Mouse (Mus musculus) right cerebral cortex, adult 2 months (tissue): ENCODE measurements around the gene Tyw3.
A peak's percentile ranks its signal among the peaks of the same experiment; 100 is the strongest.
"Not testable (repeated sequence)": the region's sequence is repeated elsewhere in the genome, so short reads cannot be mapped to it uniquely, and the experiment has no call there.

Experiments used
- DNase-seq, 2 experiments: peaks; one replicate each; pipeline ENCODE4 v3.0.0; 2021 to 2022; ENCODE audit warnings: low spot score in 2 of 2

Gene Tyw3

GRCm38 (mm10) chr3:154596934-154597554 is at the start of gene Tyw3:
TSS of gene Tyw3 (minus strand) at chr3:154597104.
- peak; percentile 98 to 100 for DNase-seq

- no peak for DNase-seq
Measured at GRCm38 (mm10) chr3:154633091-154633490, 36.2 kb upstream of the Tyw3 start.

- DNase-seq = not testable (repeated sequence)
Measured at GRCm38 (mm10) chr3:154631281-154631680, 34.4 kb upstream of the Tyw3 start.

- no peak for DNase-seq
Measured at GRCm38 (mm10) chr3:154628284-154628683, 31.4 kb upstream of the Tyw3 start.

GRCm38 (mm10) chr3:154616106-154616505 is 19.2 kb upstream of the Tyw3 start:
- no peak for DNase-seq

GRCm38 (mm10) chr3:154615304-154615703 is 18.4 kb upstream of the Tyw3 start:
- DNase-seq = no peak

- DNase-seq = no peak
Measured at GRCm38 (mm10) chr3:154614771-154615170, 17.9 kb upstream of the Tyw3 start.

GRCm38 (mm10) chr3:154611888-154612287 is 15.0 kb upstream of the Tyw3 start:
- DNase-seq = no peak

- no peak for DNase-seq
Measured at GRCm38 (mm10) chr3:154607896-154608295, 11.0 kb upstream of the Tyw3 start.

- no peak for DNase-seq
Measured at GRCm38 (mm10) chr3:154604871-154605270, 8.0 kb upstream of the Tyw3 start.

- DNase-seq = no peak
Measured at GRCm38 (mm10) chr3:154602141-154602540, 5.2 kb upstream of the Tyw3 start.

GRCm38 (mm10) chr3:154597561-154597960 is 657 bp upstream of the Tyw3 start:
- DNase-seq = no peak

- peak; percentile 94 to 96 for DNase-seq
Measured at GRCm38 (mm10) chr3:154596488-154596933, 393 bp downstream of the Tyw3 start, which contains the start of gene Cryz. TSS of gene Cryz (plus strand) at chr3:154596711.

GRCm38 (mm10) chr3:154594156-154594555 is 2.7 kb downstream of the Tyw3 start:
- no peak for DNase-seq

GRCm38 (mm10) chr3:154593596-154593995 is 3.3 kb downstream of the Tyw3 start:
- no peak for DNase-seq

GRCm38 (mm10) chr3:154591621-154592020 is 5.3 kb downstream of the Tyw3 start:
- no peak for DNase-seq

- DNase-seq = no peak
Measured at GRCm38 (mm10) chr3:154590971-154591370, 5.9 kb downstream of the Tyw3 start.

- DNase-seq = no peak
Measured at GRCm38 (mm10) chr3:154584351-154584750, 12.6 kb downstream of the Tyw3 start.

GRCm38 (mm10) chr3:154577895-154578294 is 19.0 kb downstream of the Tyw3 start:
- no peak for DNase-seq

GRCm38 (mm10) chr3:154573666-154574065 is 23.2 kb downstream of the Tyw3 start:
- DNase-seq = no peak

- peak; percentile 68 to 83 for DNase-seq
Measured at GRCm38 (mm10) chr3:154572341-154572972, 24.4 kb downstream of the Tyw3 start.

- DNase-seq = no peak
Measured at GRCm38 (mm10) chr3:154570786-154571185, 26.1 kb downstream of the Tyw3 start.

- no peak for DNase-seq
Measured at GRCm38 (mm10) chr3:154570029-154570575, 26.8 kb downstream of the Tyw3 start.
